Mouse (Mus musculus): Measurements from ENCODE around the gene Zfp868. TPM values are rescaled to one million over a fixed set of nuclear protein-coding genes. Genes with fewer than 3 reads are reported as not detected.

The Zfp868 gene
- 10 to 100 TPM; 57.7 to 62.6 TPM for total RNA-seq (2023)

DNA sequence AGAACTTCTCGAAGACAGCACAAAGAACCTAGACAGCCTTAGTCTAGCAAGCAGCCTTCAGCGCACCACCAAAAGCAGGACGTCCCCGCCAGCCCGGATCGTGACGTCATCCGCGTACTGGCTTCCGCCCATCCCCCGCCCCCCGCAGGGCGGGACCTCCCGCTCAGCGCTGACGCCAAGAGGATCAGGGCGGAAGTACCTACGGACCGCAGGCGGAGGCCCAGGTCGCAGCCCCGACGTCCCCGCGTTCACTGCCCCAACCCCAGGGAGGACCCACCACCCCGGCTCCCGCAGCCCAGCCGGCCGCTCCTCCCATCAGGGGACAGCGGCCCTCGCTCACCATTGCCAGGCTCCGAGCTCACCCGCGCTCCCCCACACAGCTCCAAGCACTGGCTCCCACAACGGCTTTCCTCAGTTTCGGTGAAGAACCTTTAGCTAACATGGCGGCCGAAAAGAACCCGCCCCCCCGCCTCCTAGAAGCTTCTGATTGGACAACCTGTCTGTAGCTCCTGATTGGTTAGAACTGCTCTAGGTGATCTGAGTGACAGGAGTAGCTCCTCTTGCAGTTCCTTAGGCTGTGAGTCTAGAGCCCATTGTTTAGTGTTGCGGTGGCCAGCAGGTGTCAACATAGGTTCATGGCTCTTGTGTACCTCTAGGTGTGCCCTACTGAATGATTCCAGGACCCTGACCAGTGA is at the start of gene Zfp868:
Gene Zfp868 (minus strand): TSS at position 454 of the 695 bp plus-strand sequence.

DNA sequence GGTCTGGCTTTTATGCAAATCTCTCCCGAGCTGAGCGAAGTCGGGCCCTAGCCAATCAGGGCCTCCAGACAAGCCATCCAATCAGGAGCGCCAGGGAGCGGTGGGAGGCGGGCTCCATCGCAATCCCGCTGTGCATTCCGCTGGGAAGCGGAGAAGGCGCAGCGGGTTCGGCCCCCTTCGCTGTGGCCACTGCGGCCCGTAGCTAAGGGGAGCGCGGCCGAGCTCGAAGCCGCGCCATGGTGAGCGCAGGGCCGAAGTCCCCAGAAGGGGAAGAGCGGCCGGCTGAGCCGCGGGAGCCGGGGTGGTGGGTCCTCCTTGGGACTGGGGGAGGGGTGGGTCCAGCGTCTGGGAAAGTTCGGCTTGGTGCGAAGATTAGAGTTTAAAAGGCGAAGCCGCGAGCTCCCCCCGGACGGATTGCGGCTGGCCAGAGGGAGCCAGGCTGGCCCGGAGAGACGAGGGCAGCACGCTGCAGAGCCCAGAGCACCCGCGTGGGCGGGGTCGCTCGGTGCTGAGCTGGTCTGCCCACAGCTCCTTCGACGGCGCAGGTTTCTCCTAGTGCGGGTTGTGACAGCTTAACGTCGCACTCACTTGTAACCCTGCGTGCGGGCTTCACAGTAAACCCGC is 29.1 kb upstream of the Zfp868 start, which contains the start of gene Zfp964:
Gene Zfp964 (plus strand): TSS at position 122 of the 624 bp plus-strand sequence.

Other genes starting within 250 kb of the Zfp868 start
- not detected for gene Gm9495, start 172.0 kb downstream of the Zfp868 start, total RNA-seq (2023)
- not detected for gene Gm7697, start 102.6 kb downstream of the Zfp868 start, total RNA-seq (2023)
- 1 to 10 TPM; 1.8 to 2.2 TPM for gene Zfp964, start 28.9 kb upstream of the Zfp868 start, total RNA-seq (2023)
- gene Zfp869, start 85.2 kb upstream of the Zfp868 start, total RNA-seq (2023): 10 to 100 TPM; 75.5 to 79.9 TPM
- gene Zfp963, start 124.4 kb upstream of the Zfp868 start, total RNA-seq (2023): 1 to 10 TPM; 5.1 to 5.3 TPM
- not detected for gene Gm20422, start 149.3 kb upstream of the Zfp868 start, total RNA-seq (2023)
- gene Atp13a1, start 165.6 kb upstream of the Zfp868 start, total RNA-seq (2023): 10 to 100 TPM; 61.9 to 62.7 TPM
- 10 to 100 TPM; 28.1 to 38.3 TPM for gene Zfp866, start 165.6 kb upstream of the Zfp868 start, total RNA-seq (2023)
- 100 to 1,000 TPM; 440 to 460 TPM for gene Gmip, start 183.1 kb upstream of the Zfp868 start, total RNA-seq (2023)
- 1 to 10 TPM; 9.3 to 9.9 TPM for gene Lpar2, start 196.9 kb upstream of the Zfp868 start, total RNA-seq (2023)
- gene Pbx4, start 206.9 kb upstream of the Zfp868 start, total RNA-seq (2023): 1 to 10 TPM; 5.8 to 9.5 TPM